ENCODE assay signal across 11 mouse cellular contexts in genomic region chr1:150489148-150489547, GRCm38 (mm10).
"Had no signal": no experiment of that assay in that cellular context is flagged by ENCODE, and none has a peak within 500 bp of the region (broad histone marks: within the 10 kb centered on the region; RNA-seq: fewer than 3 reads in every experiment).

No protein-coding gene starts in this region.

- DNase-seq: kidney, adult 8-10 months; kidney, postnatal 36 days; layer of hippocampus, adult 9-11 months; layer of hippocampus, postnatal 36 days; left cerebral cortex, postnatal 4 days; liver; liver, embryonic 13.5 days; liver, postnatal 0 days; lung, postnatal 14 days; thymus, postnatal 4 days had no signal

- ATAC-seq: liver, postnatal 0 days; midbrain, embryonic 15.5 days had no signal
